21 mouse cellular contexts compared by ENCODE assay signal in the genomic region with DNA sequence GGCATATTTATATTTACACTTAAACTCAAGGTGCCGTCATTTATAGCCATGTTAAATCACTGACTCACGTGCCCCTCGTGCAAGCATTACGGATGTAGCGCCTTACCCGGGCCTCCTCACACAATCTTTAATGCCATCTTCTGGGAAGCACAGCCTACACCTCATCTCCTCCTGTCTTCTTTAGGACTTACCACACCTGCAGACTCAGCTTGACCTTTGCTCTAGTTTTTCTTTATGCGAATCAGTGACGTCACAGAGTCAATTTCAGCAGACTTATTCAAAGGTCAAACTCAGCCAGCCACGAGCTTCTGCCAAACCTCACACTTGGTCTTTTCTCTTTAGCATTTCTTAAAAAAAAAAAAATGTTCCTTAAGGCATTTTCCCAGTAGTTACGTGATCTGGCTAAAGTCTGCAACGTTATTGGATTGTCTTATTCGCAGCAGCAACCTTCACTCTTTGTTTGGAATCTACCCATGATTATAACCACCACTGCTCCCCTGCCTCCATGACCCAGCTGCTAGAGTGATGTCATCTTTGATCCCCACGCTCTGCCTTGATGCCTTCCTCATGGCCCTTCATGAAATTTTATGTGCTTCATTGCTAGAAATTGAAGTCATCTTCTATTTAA.
DNase-seq lines count a peak whose midpoint lies in the region; ATAC-seq and TF ChIP-seq lines count a peak whose summit lies in the region.
"Had no signal": no experiment of that assay in that cellular context is flagged by ENCODE, and none has a peak within 500 bp of the region (broad histone marks: within the 10 kb centered on the region; RNA-seq: fewer than 3 reads in every experiment).

No protein-coding gene starts in this region.

- H3K4me2 ChIP-seq in liver, embryonic 12.5 days = no peak overlapping the region
- H3K4me2 ChIP-seq in midbrain, embryonic 16.5 days (ENCODE audit: low read length) = no peak overlapping the region
- H3K4me2 ChIP-seq: heart, embryonic 13.5 days; liver, embryonic 15.5 days; midbrain, embryonic 13.5 days; neural tube, embryonic 13.5 days had no signal

- peaks cover 5% of the 10 kb centered on the region; the same call in 1 of the 2 replicates for H3K4me1 ChIP-seq in liver, adult 2 months (ENCODE audit: control insufficient read depth, insufficient read depth, low read length)
- no peaks in the 10 kb centered on the region for H3K4me1 ChIP-seq in liver, embryonic 12.5 days
- H3K4me1 ChIP-seq in midbrain, embryonic 16.5 days (ENCODE audit: control insufficient read depth, insufficient read depth, low read length) = no peaks in the 10 kb centered on the region
- H3K4me1 ChIP-seq: liver, embryonic 15.5 days; midbrain, embryonic 13.5 days had no signal

- TF ChIP-seq CTCF in liver, adult 2 months (IDR thresholded peaks at IDR 0.05; ENCODE audit: low read depth, low read length) = no peak

- no peaks in the 10 kb centered on the region for H3K36me3 ChIP-seq in liver, adult 2 months (ENCODE audit: control insufficient read depth, insufficient read depth, low read length)
- no peaks in the 10 kb centered on the region for H3K36me3 ChIP-seq in liver, embryonic 12.5 days
- H3K36me3 ChIP-seq in midbrain, embryonic 16.5 days (ENCODE audit: control insufficient read depth, insufficient read depth, low read length) = no peaks in the 10 kb centered on the region
- H3K36me3 ChIP-seq: heart, embryonic 13.5 days; liver, embryonic 15.5 days; midbrain, embryonic 13.5 days; neural tube, embryonic 13.5 days had no signal

- H3K9ac ChIP-seq in liver, adult 2 months (ENCODE audit: low read depth, low read length) = no peak overlapping the region
- H3K9ac ChIP-seq in liver, embryonic 12.5 days = no peak overlapping the region
- H3K9ac ChIP-seq in midbrain, embryonic 16.5 days (ENCODE audit: low read depth, low read length) = no peak overlapping the region
- H3K9ac ChIP-seq: heart, embryonic 13.5 days; liver, embryonic 15.5 days; midbrain, embryonic 13.5 days; neural tube, embryonic 13.5 days had no signal

- peak; percentile 8 for DNase-seq in heart, adult 8-10 months (ENCODE audit: low spot score)
- no peak for DNase-seq in heart, postnatal 36 days
- peak; percentile 60 for DNase-seq in liver, adult 2 months (ENCODE audit: extremely low read depth, low read depth, low spot score)
- peak; percentile 11 for DNase-seq in large intestine, adult 2 months (ENCODE audit: low read depth, low spot score)
- no peak for DNase-seq in frontal cortex, postnatal 14 days (ENCODE audit: low spot score in 2 of 2)
- DNase-seq: adrenal gland, postnatal 25 days; cerebellum, adult 11 months; cerebellum, postnatal 10 days; thymus, postnatal 4 days had no signal

- H3K9me3 ChIP-seq in liver, embryonic 12.5 days (replicated peaks) = 0 out of 2 replicates have a peak, but pooled peaks cover 4% of the 10 kb centered on the region
- H3K9me3 ChIP-seq in midbrain, embryonic 16.5 days (replicated peaks; ENCODE audit: control insufficient read depth, low read length, poor library complexity, severe bottlenecking) = no peaks in the 10 kb centered on the region
- H3K9me3 ChIP-seq: heart, embryonic 13.5 days; liver, embryonic 15.5 days; midbrain, embryonic 13.5 days; neural tube, embryonic 13.5 days had no signal

- no peaks in the 10 kb centered on the region for H3K27me3 ChIP-seq in liver, adult 2 months (ENCODE audit: control insufficient read depth, insufficient read depth, low read length)
- no peaks in the 10 kb centered on the region for H3K27me3 ChIP-seq in liver, embryonic 12.5 days (replicated peaks)
- no peaks in the 10 kb centered on the region for H3K27me3 ChIP-seq in midbrain, embryonic 16.5 days (ENCODE audit: control insufficient read depth, insufficient read depth, low read depth, low read length)
- H3K27me3 ChIP-seq: CH12.LX; heart, embryonic 13.5 days; liver, embryonic 15.5 days; midbrain, embryonic 13.5 days; neural tube, embryonic 13.5 days had no signal

- 70% methylated on average over 13 of the region's 13 CpGs for WGBS in liver, adult 2 months
- 75% methylated on average over 13 of the region's 13 CpGs for WGBS in liver, embryonic 12.5 days (ENCODE audit: insufficient replicate concordance)
- WGBS in large intestine, adult 2 months = 15% methylated on average over 13 of the region's 13 CpGs
- 84% methylated on average over 13 of the region's 13 CpGs for whole genome bisulfite sequencing in midbrain, embryonic 16.5 days

- H3K27ac ChIP-seq in liver, adult 2 months (replicated peaks; ENCODE audit: insufficient read depth, low read depth, low read length) = no peak overlapping the region
- H3K27ac ChIP-seq in liver, embryonic 12.5 days = no peak overlapping the region
- no peak overlapping the region for H3K27ac ChIP-seq in midbrain, embryonic 16.5 days (ENCODE audit: low read length)
- H3K27ac ChIP-seq: heart, embryonic 13.5 days; kidney, postnatal 0 days; liver, embryonic 15.5 days; midbrain, embryonic 13.5 days; neural tube, embryonic 13.5 days had no signal

- intact Hi-C loops in heart, postnatal 36 days (cut with DNase I) = no loop called here

- TF ChIP-seq POLR2A in liver, adult 2 months (IDR thresholded peaks at IDR 0.05; ENCODE audit: extremely low read depth, insufficient read depth, low read length) = no peak

- no peaks in the 10 kb centered on the region for H3K79me2 ChIP-seq in liver, adult 2 months (ENCODE audit: control insufficient read depth, insufficient read depth, low read length)

- no peak for ATAC-seq in liver, embryonic 12.5 days
- no peak for ATAC-seq in midbrain, embryonic 16.5 days
- ATAC-seq: forebrain, embryonic 14.5 days; hindbrain, embryonic 16.5 days; lung, postnatal 0 days; midbrain, embryonic 13.5 days had no signal

- no peak overlapping the region for H3K4me3 ChIP-seq in liver, adult 2 months (ENCODE audit: insufficient read depth, low read depth, low read length)
- H3K4me3 ChIP-seq in liver, embryonic 12.5 days = no peak overlapping the region
- H3K4me3 ChIP-seq in midbrain, embryonic 16.5 days (ENCODE audit: low read depth, low read length) = no peak overlapping the region
- H3K4me3 ChIP-seq: erythroblast, embryonic 14.5 days; heart, embryonic 13.5 days; liver, embryonic 15.5 days; midbrain, embryonic 13.5 days; neural tube, embryonic 13.5 days had no signal

Comparison
In these comparisons a context has a peak if more than half of its experiments do, and no peak if none do; other contexts are left out.
1. DNase-seq: peak in heart, adult 8-10 months (single experiment), liver, adult 2 months (single experiment) and large intestine, adult 2 months (single experiment); none in heart, postnatal 36 days (0 of 2) and frontal cortex, postnatal 14 days (0 of 2).